Mouse (Mus musculus) cerebellum, postnatal 4 days (tissue): Measurements from ENCODE around the gene Cse1l.

Experiments
- DNase-seq, 2 experiments: peaks; one replicate each; pipeline ENCODE4 v3.0.0; 2022; ENCODE audit warnings: low spot score in 2 of 2, mixed read lengths in 1 of 2

Gene Cse1l

DNA sequence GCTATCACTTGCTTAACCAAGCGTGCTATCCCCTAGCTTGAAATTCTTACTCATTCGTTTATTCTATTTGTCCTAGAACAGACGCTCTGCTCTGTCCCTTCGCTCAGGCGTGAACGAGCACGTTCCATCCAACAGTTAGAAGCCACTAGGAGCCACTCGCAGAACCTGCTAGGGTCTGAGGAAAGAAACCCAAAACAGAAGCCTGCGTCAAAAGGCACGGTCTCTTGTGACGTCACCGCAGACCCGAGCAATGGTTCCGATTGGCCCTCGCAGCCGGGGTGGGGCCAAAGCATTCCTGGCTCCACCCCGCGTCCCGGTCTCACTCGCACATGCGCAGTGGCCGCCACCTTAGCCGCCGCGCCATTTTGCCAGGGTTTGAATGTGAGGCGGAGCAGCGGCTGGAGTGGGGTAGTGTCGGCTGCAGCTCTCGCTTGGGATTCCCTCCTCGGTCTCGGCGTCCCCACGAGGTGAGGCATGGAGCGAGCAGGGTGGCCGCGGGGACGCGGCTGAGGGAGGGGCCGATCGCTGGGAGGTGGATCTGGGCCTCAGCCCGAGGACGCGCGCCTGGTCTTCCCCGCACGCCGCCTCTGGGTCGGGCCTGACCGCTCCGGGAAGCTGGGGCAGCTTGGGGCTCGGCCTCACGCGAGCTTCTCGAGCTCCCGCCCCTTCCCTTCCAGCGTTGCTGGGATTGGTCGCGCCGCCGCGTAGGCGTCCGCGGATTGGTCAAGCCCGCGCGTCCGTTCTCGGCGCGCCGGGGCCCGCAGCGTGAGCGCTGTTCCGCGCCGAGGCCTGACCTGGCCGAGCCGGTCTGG lies at the start of gene Cse1l:
Gene Cse1l (plus strand): TSS at position 330 of the 812 bp plus-strand sequence.
- peak; percentile 99 for DNase-seq

DNA sequence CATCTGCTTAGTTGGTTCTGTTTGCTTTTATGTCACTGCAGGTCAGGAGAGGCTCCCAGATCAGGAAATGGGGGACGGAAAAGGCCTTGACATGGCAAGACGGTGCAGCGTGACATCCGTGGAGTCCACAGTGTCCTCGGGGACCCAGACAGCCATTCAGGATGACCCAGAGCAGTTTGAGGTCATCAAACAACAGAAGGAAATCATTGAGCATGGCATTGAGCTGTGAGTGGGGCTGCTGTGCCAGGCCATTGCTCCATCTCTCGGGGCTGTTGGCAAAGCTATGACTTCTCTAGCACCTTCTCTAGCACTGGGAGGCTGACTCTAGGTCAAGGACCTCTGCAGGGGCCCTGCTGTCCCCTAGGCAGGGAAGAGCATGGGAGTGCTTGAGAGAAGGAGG lies 49.5 kb upstream of the Cse1l start:
- DNase-seq = no peak

DNA sequence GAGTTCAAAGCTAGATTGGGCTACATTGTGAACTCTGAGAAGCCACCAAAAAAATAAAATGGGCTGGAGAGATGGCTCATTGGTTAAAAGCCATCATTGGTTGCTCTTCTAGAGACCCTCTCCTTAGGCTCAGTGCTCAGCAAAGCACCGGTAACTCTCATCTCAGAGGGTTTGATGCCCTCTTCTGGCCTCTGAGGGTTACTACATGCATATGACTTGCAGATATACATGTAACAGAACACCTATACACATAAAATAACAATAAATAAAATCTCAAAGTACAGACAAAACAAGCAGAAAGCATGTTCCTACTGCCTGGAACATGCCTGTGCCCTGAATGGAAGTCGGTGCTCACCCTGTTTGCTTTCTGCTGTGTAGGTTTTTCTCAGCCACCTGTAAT lies 48.7 kb upstream of the Cse1l start:
- no peak for DNase-seq

DNA sequence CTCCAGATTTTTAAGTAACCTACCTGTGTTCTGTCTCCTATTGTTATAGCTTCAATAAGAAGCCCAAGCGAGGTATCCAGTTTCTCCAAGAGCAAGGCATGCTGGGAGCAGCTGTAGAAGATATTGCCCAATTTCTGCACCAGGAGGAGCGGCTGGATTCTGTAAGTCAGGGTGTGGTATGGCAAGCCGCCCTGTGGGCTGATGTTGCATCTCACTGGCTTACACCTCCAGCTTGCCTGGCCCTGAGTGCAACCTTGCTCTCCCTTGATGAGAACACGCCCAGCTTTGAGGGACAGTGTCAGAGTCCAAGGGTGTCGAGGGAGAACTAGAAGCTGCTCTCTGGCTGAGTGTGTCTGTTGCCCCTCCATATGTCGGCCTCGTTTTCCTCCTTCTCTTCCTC lies 46.6 kb upstream of the Cse1l start:
- no peak for DNase-seq

DNA sequence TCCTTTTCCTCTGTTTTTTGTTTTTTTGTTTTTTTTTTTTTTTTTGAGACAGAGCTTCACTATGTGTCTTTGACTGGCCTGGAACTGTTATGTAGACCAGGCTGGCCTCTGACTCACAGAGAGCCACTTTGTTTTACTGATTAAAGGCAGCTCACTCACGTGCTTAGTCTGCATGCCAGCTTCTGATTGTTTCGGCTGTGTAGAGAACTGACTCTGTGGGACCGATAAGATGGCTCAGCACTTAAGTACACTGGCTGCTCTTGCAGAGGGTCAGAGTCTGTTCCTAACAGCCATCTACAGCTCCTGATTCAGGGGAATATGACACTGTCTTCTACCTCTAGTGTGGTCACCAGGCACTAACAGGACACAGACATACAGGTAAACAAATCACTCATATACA lies 43.3 kb upstream of the Cse1l start:
- no peak for DNase-seq

DNA sequence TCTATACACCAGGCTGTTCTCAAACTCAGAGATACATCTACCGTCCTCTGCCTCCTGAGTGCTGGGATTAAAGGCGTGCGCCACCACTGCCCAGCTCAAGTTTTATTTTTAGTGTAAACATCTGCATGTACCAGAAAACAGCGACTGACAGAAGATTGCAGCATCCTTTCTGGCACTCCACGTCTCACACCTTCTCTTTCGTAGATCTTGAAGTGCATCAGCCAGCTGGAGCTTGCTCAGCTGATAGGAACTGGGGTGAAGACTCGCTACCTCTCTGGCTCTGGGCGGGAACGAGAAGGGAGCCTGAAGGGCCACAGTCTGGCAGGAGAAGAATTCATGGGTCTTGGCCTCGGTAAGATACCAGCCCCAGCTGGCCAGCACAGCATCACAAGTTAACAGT lies 40.4 kb upstream of the Cse1l start:
- DNase-seq = no peak

DNA sequence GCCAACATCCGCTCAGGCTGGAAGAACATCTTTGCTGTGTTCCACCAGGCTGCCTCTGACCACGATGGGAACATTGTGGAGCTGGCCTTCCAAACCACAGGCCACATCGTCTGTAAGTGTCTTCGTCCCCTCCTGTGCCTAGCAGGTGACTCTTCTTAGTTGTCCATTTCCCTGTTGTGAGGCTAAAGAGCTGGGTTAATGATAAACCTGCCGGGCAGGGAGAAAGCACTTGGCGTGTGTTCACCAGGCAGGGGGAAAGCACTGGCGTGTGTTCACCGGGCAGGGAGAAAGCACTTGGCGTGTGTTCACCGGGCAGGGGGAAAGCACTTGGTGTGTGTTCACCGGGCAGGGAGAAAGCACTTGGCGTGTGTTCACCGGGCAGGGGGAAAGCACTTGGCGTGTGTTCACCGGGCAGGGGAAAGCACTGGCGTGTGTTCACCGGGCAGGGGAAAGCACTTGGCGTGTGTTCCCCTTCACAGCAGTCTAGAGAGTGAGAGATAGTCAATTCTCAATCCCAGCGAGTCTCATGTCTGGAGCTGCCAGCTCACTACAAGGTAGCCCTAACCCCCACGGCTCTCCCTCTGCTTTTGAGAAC lies 35.5 kb upstream of the Cse1l start:
- DNase-seq = no peak

DNA sequence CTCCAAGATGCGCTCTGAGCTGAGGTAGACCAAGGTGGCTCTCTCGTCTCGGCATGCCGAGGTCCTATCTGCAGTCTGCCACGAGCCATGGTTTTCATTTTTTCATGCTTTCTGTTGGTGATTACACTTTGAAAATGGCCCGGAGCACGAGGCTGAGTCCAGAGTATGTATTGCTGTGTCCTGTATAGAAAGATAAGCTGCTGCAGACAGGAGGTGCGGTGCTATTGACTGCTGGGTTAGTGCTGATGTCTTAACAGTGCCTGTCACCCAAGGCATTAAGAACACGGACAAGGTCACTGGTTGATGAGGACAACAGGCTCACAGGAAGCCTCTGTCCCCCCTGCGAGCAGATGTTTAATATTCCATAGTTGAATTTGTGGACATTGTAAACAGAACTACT lies 34.9 kb upstream of the Cse1l start:
- DNase-seq = no peak

DNA sequence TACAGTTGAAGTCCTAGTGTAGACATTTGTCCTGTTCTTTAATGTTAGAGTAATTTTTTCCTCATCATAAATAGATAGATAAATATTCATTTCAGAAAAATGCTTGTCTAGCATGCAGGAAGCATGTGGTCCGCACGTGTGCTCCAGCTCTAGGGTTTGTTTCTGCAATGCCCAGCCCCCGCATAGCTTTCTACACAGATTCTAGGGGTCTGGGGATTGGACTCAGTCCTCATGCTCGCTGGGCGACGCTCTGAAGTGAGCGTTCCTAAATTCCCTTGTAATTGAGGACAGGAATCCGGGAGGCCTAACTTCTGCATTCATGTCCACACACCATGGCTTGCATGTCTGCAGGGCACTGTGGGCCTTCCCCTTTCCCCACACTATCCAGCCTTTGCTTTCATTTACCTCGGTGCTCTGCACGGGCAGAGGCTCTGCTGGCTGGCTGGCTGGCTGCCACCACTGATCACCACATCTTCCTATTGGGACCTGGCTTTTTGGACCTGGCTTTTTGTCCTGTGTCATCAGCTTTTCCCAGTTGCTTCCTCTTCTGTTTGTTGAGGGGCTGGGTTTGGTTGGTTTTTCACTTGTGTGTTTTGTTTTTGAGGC lies 31.1 kb upstream of the Cse1l start:
- no peak for DNase-seq

DNA sequence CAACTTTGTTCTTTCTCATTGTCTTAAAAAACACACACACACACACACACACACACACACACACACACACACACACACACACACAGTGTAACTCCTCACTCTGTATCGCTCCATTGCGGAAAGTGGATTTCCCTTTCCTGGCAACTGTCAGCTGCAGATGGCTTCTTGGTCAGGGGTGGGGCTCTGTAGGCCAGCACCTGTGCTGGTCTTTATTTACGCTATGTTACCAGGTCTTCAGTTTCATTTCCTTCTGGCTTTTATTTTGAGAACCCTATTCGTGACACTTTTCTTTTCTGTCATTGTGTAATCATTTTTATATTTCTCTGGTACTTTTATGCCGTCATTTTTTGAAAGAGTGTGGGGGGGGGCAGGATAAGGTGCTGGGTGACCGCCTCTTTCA lies 30.3 kb upstream of the Cse1l start:
- no peak for DNase-seq

DNA sequence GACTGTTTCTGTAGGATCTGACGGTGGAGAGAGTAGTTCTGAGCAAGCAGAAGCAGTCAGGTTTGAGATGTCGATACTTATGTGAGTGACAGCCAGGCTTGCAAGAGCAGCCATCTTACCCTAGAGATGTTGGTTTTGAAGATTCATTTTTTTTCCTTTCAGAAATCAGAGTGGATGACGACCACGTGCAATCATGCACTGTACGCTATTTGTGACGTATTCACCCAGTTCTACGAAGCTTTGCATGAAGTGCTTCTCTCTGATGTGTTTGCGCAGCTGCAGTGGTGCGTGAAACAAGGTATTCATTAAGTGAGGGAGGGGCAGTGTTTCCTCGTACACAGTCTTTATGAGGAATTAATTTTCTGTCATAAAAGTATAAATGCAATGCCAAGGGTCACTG lies 29.5 kb upstream of the Cse1l start:
- DNase-seq = no peak

DNA sequence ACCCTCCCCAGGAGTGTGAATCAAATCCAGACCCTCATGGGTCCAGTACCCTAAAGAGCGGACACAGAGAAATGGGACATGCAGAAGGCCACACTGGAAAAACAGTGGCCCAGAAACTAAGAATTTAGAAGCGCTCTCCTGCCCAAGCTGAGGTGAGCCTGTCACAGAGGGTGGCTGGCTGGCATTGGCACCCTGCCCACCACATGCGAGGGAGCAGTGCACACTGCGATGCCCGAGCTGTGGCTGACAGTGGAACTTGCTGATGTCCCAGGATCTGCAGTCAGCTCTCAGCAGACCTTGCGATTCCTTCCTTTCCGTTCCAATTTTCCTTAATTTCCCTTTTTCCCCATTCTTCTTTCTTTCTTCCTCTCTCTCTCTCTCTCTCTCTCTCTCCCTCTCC lies 20.8 kb upstream of the Cse1l start:
- DNase-seq = no peak

DNA sequence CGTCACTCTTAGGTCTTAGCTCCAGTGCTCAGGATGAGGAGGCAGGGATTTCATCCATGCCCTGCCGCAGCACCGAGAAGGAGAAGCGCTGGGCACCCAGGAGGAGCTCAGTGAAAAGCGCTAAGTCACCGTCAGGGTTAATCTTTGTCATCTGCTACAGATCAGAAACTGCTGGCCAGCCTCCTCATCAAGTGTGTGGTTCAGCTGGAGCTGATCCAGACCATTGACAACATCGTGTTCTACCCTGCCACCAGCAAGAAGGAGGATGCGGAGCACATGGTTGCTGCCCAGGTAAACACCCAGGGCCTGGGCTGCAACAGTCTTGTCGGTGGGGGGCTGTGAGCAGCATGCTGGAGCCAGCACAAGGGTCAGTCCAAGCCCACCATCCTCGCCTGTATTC lies 20.2 kb upstream of the Cse1l start:
- no peak for DNase-seq

DNA sequence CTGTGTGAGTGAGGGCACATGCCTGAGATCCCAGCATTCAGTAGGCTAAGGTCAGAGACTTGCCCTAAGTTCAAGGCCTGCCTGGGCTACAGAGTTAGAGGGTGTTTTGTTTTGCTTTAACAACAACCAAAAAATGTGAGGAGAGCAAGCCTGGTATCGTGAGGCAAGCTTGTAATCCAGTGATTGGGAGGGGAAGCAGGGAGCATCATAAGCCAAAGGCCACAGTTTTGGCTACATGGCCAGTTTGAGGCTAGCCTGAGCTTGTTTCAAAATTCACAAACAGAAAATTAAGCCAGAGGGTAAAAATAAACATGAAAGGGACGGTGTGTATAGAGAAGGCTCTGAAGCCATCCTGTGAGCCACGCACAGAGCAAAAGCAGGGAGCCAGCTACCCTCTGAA lies 19.6 kb upstream of the Cse1l start:
- no peak for DNase-seq

DNA sequence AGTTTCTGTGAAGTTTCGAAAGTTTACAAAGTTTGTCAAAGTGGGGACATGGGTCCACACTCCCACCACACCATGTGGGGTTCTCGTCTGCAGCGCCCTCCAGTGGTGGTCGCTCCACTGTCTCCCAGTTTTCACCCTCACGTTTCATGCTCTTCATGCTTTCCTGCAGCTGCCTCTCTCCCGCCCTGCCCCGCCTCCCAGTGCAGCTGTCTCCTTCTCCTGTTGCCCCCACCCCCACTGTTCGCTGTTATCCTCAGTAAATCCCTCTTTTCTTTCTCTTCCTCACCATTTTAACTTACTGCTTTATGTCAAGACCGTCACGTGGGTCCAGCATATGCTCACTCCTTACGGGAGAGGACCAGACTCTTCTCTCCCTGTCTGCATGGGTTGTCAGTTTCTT lies 18.0 kb upstream of the Cse1l start:
- no peak for DNase-seq

DNA sequence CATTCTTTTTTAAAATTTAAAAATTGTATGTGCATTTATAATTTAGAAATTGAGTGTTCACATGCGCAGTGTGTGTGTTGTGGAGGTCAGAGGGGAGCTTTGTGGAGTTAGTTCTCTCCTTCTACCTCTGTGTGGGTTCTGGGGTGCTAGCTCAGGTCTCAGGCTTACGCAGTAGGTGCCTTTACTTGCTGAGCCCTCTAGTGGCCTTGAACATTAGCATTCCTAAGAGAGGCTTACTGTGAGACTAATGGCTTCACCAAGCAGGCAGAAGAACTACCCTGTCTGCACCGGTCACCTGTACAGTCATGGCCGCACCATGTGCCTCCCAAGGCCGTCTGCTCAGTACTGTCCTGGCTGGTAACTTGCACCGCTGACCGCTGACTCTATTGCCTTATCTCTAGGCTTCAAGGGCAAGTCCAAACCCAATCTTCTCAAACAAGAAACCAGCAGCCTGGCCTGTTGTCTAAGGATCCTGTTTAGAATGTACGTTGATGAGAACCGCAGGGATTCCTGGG lies 14.4 kb upstream of the Cse1l start:
- no peak for DNase-seq

DNA sequence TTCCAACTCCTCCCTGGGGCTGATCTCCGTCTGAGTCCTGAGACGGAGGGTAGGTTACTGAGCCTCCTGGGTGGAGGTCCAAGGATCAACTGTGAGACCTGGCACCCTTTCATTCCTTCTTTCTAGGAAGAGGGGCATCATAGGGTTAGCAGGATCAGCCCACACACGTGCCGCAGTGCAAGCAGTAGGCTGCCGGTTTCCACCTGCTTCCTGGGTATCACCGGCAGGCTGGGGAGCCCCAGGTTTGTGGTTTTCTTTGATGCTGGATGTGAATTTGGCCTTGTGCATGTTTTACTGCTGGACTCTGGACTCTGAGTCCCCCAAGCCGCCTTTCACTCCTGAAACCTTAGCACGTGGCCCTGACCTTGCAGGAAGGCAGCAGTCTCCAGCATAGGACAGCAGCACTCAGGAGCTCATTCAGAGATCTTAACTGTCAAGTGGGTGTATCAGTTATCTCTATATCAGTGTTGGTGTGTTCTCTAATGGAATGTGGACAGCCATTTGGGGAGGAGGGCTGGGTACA lies 13.6 kb upstream of the Cse1l start:
- DNase-seq = no peak

DNA sequence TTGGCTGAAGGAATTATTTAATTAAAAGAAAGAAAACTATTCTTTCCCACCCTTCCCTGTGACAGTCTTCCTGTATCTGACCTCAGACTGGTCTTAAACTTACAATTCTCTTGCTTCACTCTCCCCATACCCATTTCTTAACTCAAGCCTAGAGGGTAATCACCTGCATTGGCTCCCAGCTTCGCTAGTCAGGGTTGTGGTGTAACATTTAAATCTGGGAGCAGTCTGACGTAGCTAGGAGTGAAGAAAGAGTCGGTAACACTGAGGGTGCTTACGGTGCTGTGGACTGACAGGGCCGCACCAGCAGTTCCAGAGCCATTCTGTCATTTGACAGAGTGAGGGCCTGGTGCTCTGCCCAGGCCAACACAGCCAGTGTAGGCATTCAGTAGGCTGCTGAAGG lies 12.8 kb upstream of the Cse1l start:
- no peak for DNase-seq

DNA sequence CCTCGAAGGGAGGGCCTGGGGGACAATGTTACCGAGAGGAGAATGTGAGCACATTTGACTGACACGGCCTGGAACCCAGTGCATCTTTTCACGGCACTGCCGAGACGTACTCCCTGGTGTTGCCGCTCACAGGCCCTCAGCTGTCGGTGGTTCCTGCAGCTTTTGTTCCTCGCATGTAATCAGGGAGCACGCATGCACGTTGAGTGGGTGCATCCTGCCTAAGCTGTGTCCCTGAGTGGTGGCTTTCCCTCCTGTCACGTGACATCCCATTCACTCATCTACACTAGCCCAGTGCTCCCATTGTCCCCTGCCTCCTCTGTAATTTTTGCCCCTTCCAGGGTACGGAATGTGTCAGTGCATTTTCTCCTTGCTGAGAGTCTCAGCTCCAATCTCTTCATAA lies 9.5 kb upstream of the Cse1l start:
- no peak for DNase-seq

DNA sequence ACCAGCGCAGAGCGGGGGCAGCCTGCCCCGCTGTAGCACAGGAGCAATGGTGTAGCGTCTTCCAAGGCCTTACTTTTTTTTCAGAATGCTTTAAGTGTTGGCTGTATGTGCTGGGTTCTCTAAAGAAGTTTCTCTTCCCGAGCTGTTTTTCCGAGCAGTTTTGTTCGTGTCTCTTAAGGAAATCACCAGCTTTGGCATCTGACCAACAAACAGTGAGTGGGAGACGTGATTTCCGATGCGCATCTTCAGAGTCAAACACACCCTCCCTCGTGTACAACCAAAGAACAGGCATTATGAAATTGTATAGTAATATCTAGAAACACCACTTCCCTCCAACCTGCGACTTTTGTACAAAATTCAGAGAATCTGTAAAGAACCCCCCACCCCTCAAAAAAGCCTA lies 8.9 kb upstream of the Cse1l start:
- no peak for DNase-seq

DNA sequence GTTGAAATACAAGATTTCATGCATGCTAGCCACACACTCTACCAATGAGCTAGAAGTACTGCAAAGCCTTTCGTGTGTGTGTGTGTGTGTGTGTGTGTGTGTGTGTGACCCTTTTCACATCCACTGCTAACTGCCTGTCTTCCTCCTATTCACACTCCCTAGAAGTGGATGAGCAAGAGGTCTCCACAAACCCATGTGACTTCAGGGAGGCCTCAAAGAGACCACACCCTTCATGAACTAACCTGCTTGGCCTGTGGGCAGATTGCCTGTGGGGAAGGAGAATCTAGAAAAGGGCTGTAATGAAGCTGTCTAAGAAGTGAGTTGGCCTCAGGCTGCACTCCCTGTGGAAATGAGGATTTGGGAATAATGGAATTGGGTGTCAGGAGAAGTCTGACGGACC lies 6.7 kb upstream of the Cse1l start:
- DNase-seq = no peak

DNA sequence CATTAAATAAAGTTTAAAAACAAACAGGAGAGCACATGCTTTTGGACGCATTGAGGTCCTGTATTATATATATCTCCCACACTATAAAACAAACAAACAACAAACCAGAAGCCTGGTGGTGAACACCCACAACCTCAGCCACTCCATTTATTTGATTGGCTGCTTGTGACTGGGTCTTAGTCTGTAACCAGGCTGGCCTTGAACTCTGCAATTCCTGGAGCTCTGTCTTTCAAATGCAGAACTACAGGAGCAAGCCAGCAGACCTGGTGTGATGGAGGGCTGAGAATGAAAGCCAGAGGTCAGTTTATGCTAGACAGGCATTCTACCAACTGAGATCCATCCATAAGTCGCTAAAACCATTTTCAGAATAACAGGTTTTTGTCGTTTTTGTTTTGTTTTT lies 6.1 kb upstream of the Cse1l start:
- DNase-seq = no peak
